13 mouse cellular contexts compared by ENCODE assay signal in genomic region chr2:68381205-68381604, GRCm38 (mm10).
DNase-seq lines count a peak whose midpoint lies in the region; ATAC-seq lines count a peak whose summit lies in the region.
"Had no signal": no experiment of that assay in that cellular context is flagged by ENCODE, and none has a peak within 500 bp of the region (broad histone marks: within the 10 kb centered on the region; RNA-seq: fewer than 3 reads in every experiment).

No protein-coding gene starts in this region.

- no peaks in the 10 kb centered on the region for H3K9me3 ChIP-seq in forebrain, embryonic 14.5 days (replicated peaks; ENCODE audit: control insufficient read depth, low read length)
- H3K9me3 ChIP-seq in forebrain, embryonic 10.5 days, result no peaks in the 10 kb centered on the region
- H3K9me3 ChIP-seq in kidney, embryonic 16.5 days (ENCODE audit: low read length), result no peaks in the 10 kb centered on the region

- peak; percentile 43; the same call in 1 of the 2 replicates for ATAC-seq in forebrain, embryonic 14.5 days
- 0 out of 2 replicates have a peak, but pooled peaks have one; percentile 16 for ATAC-seq in kidney, embryonic 16.5 days (ENCODE audit: low FRiP score, low TSS enrichment)

- H3K9ac ChIP-seq in forebrain, embryonic 14.5 days (ENCODE audit: low read length), result no peak overlapping the region
- 0 out of 2 replicates have a peak overlapping the region, but pooled peaks have one; percentile 22 for H3K9ac ChIP-seq in kidney, embryonic 16.5 days (replicated peaks; ENCODE audit: low read length)

- H3K4me2 ChIP-seq in forebrain, embryonic 14.5 days (ENCODE audit: low read length), result no peak overlapping the region
- no peak overlapping the region; the same call in 1 of the 2 replicates for H3K4me2 ChIP-seq in kidney, embryonic 16.5 days (replicated peaks; ENCODE audit: low read depth, low read length)

- peaks cover 10% of the 10 kb centered on the region; the same call in 1 of the 2 replicates for H3K4me1 ChIP-seq in forebrain, embryonic 14.5 days (ENCODE audit: control insufficient read depth, insufficient read depth, low read length)
- peaks cover 74% of the 10 kb centered on the region for H3K4me1 ChIP-seq in forebrain, embryonic 10.5 days
- peaks cover 71% of the 10 kb centered on the region for H3K4me1 ChIP-seq in kidney, embryonic 16.5 days (ENCODE audit: insufficient read depth, low read length)

- no peak overlapping the region for H3K27ac ChIP-seq in forebrain, embryonic 14.5 days (ENCODE audit: low read depth, low read length)
- no peak overlapping the region for H3K27ac ChIP-seq in forebrain, embryonic 10.5 days
- 0 out of 2 replicates have a peak overlapping the region, but pooled peaks have one; percentile 28 for H3K27ac ChIP-seq in kidney, embryonic 16.5 days (ENCODE audit: low read length)

- WGBS in forebrain, embryonic 14.5 days, result 66% methylated on average over 6 of the region's 6 CpGs
- 73% methylated on average over 6 of the region's 6 CpGs for WGBS in forebrain, embryonic 10.5 days
- WGBS in kidney, embryonic 16.5 days, result 40% methylated on average over 6 of the region's 6 CpGs

- no peak for DNase-seq in forebrain, embryonic 14.5 days (ENCODE audit: low spot score)
- no peak for DNase-seq in forebrain, embryonic 10.5 days (ENCODE audit: extremely low spot score, low spot score)
- DNase-seq in kidney, adult 18-20 months, result no peak
- peak; percentile 18 for DNase-seq in ZHBTc4 (ENCODE audit: low read depth, low spot score)
- peak; percentile 47 for DNase-seq in naive thymus-derived CD4-positive, alpha-beta T cell, adult 2 months (ENCODE audit: low read depth)
- DNase-seq in layer of hippocampus, postnatal 36 days, result no peak
- DNase-seq in layer of hippocampus, postnatal 14 days (ENCODE audit: low spot score in 2 of 2), result no peak
- DNase-seq: cerebellum, adult 11-12 months; kidney, adult 2 months; left cerebral cortex, postnatal 4 days; lung, postnatal 4 days had no signal

- H3K27me3 ChIP-seq in forebrain, embryonic 14.5 days (replicated peaks; ENCODE audit: control insufficient read depth, insufficient read depth, low read length), result no peaks in the 10 kb centered on the region
- H3K27me3 ChIP-seq in forebrain, embryonic 10.5 days (ENCODE audit: poor library complexity, severe bottlenecking), result no peaks in the 10 kb centered on the region
- no peaks in the 10 kb centered on the region for H3K27me3 ChIP-seq in kidney, embryonic 16.5 days (ENCODE audit: insufficient read depth, low read length)
- H3K27me3 ChIP-seq: CH12.LX had no signal

- no peaks in the 10 kb centered on the region for H3K36me3 ChIP-seq in forebrain, embryonic 14.5 days (ENCODE audit: control insufficient read depth, insufficient read depth, low read length)
- H3K36me3 ChIP-seq in forebrain, embryonic 10.5 days (replicated peaks), result peaks cover 39% of the 10 kb centered on the region
- H3K36me3 ChIP-seq in kidney, embryonic 16.5 days (ENCODE audit: insufficient read depth, low read length), result no peaks in the 10 kb centered on the region; the same call in 1 of the 2 replicates

- H3K4me3 ChIP-seq in forebrain, embryonic 14.5 days (ENCODE audit: low read depth, low read length), result no peak overlapping the region
- no peak overlapping the region for H3K4me3 ChIP-seq in forebrain, embryonic 10.5 days
- H3K4me3 ChIP-seq in kidney, embryonic 16.5 days (ENCODE audit: low read length), result no peak overlapping the region

Comparison
In these comparisons a context has a peak if more than half of its experiments do, and no peak if none do; other contexts are left out.
1. DNase-seq: peak in ZHBTc4 (single experiment) and naive thymus-derived CD4-positive, alpha-beta T cell, adult 2 months (single experiment); none in forebrain, embryonic 14.5 days (single experiment), forebrain, embryonic 10.5 days (single experiment), kidney, adult 18-20 months (single experiment), layer of hippocampus, postnatal 36 days (0 of 2) and layer of hippocampus, postnatal 14 days (0 of 2).